Mouse (Mus musculus) forebrain, embryonic 16.5 days (tissue): ENCODE data around the gene Cgn. TPM values are rescaled to one million over a fixed set of nuclear protein-coding genes. Genes with fewer than 3 reads are reported as not detected.

Experiments
- ATAC-seq: fragments of 200-750 bp; cut with Nextera tagmentation; 2 replicates; pipeline ENCODE4 v1.8.0; 2017; ENCODE audit warnings: mild to moderate bottlenecking, moderate library complexity
- H3K27ac ChIP-seq: fragments of 300-500 bp; sonication (generic); 2 replicates; pipeline ENCODE4 v1.5.1; 2014; ENCODE audit warnings: low read length, control low read depth
- H3K27me3 ChIP-seq: fragments of 300-500 bp; sonication (generic); replicated peaks from 2 replicates; pipeline ENCODE4 v1.6.1; 2014; ENCODE audit warnings: low read length; ENCODE audit not compliant: control insufficient read depth, insufficient read depth
- H3K36me3 ChIP-seq: fragments of 300-500 bp; sonication (generic); 2 replicates; pipeline ENCODE4 v1.6.1; 2014; ENCODE audit not compliant: control insufficient read depth, insufficient read depth
- H3K4me1 ChIP-seq: fragments of 300-500 bp; sonication (generic); replicated peaks from 2 replicates; pipeline ENCODE4 v1.6.1; 2014; ENCODE audit warnings: low read length; ENCODE audit not compliant: control insufficient read depth, insufficient read depth
- H3K4me2 ChIP-seq: fragments of 300-500 bp; sonication (generic); 2 replicates; pipeline ENCODE4 v1.6.1; 2014; ENCODE audit warnings: mild to moderate bottlenecking, low read length, control low read depth
- H3K4me3 ChIP-seq: fragments of 300-500 bp; sonication (generic); replicated peaks from 2 replicates; pipeline ENCODE4 v1.5.1; 2014; ENCODE audit warnings: mild to moderate bottlenecking, low read length, control low read depth
- H3K9ac ChIP-seq: fragments of 300-500 bp; sonication (generic); replicated peaks from 2 replicates; pipeline ENCODE4 v1.6.1; 2014; ENCODE audit warnings: low read depth, low read length, control low read depth
- H3K9me3 ChIP-seq: fragments of 300-500 bp; sonication (generic); 2 replicates; pipeline ENCODE4 v1.6.1; 2016; ENCODE audit warnings: low read length; ENCODE audit not compliant: control insufficient read depth
- WGBS: fragments of 180-500 bp; shearing (Covaris S2); extraction: QIAGEN DNeasy Blood & Tissue Kit; methylation state at CpG from one replicate; pipeline ENCODE4 v1.1.7; 2014; 5-methylcytosine and 5-hydroxymethylcytosine counted together
- polyA plus RNA-seq: library from polyadenylated mRNA; unstranded; fragments of >200 nt; fragmentation: Nextera tagmentation; extraction: Ambion mirVana; gene quantifications from 2 replicates; pipeline ENCODE4 v1.2.1, GENCODE M21; 2015

Cgn gene
- polyA plus RNA-seq, 1 experiment from 2014 or later: 9.0 TPM

- no peaks in the 10 kb centered on the region for H3K27me3 ChIP-seq
- no peak overlapping the region for H3K27ac ChIP-seq
- no peak overlapping the region for H3K9ac ChIP-seq
- WGBS: 37% methylated on average over 7 of the region's 7 CpGs
- ATAC-seq: no peak
- H3K4me1 ChIP-seq: no peaks in the 10 kb centered on the region
- H3K9me3 ChIP-seq: no peaks in the 10 kb centered on the region
- H3K4me3 ChIP-seq: no peak overlapping the region
- no peaks in the 10 kb centered on the region for H3K36me3 ChIP-seq
- H3K4me2 ChIP-seq: no peak overlapping the region
These were observed 9.4 kb upstream of the Cgn start for GRCm38 (mm10) chr3:94795596-94796140.

GRCm38 (mm10) chr3:94794359-94794758 lies 8.1 kb upstream of the Cgn start:
- ATAC-seq: no peak

GRCm38 (mm10) chr3:94793672-94794071 lies 7.4 kb upstream of the Cgn start:
- Histone ChIP-seq H3K4me2 (no peak overlapping the region), H3K27me3 (no peaks in the 10 kb centered on the region), H3K4me3 (no peak overlapping the region), H3K9ac (no peak overlapping the region), H3K36me3 (no peaks in the 10 kb centered on the region), H3K4me1 (no peaks in the 10 kb centered on the region), H3K27ac (no peak overlapping the region), H3K9me3 (no peaks in the 10 kb centered on the region)
- no peak for ATAC-seq
- 88% methylated on average over 2 of the region's 2 CpGs for WGBS

More at GRCm38 (mm10) chr3:94794359-94794758, 8.1 kb upstream of the Cgn start:
- H3K4me2 ChIP-seq: no peak overlapping the region
- H3K9ac ChIP-seq: no peak overlapping the region
- no peak overlapping the region for H3K4me3 ChIP-seq
- H3K4me1 ChIP-seq: no peaks in the 10 kb centered on the region
- H3K27ac ChIP-seq: no peak overlapping the region
- no peaks in the 10 kb centered on the region for H3K27me3 ChIP-seq
- 44% methylated on average over 2 of the region's 2 CpGs for WGBS
- H3K9me3 ChIP-seq: no peaks in the 10 kb centered on the region
- H3K36me3 ChIP-seq: no peaks in the 10 kb centered on the region

- ATAC-seq: no peak; the same call in 1 of the 2 replicates
- 67% methylated on average over 2 of the region's 2 CpGs for WGBS
These were observed 6.0 kb upstream of the Cgn start for GRCm38 (mm10) chr3:94792258-94792657.

GRCm38 (mm10) chr3:94789516-94789915 lies 3.2 kb upstream of the Cgn start:
- Histone ChIP-seq H3K9ac (no peak overlapping the region), H3K27ac (no peak overlapping the region), H3K27me3 (no peaks in the 10 kb centered on the region), H3K9me3 (no peaks in the 10 kb centered on the region), H3K36me3 (no peaks in the 10 kb centered on the region), H3K4me3 (no peak overlapping the region), H3K4me1 (peaks cover 10% of the 10 kb centered on the region), H3K4me2 (no peak overlapping the region)
- 72% methylated on average over 2 of the region's 2 CpGs for WGBS
- ATAC-seq: no peak

More at GRCm38 (mm10) chr3:94792258-94792657, 6.0 kb upstream of the Cgn start:
- Histone ChIP-seq H3K4me1 (0 out of 2 replicates have a peak, but pooled peaks cover 4% of the 10 kb centered on the region), H3K36me3 (no peaks in the 10 kb centered on the region), H3K27ac (no peak overlapping the region), H3K27me3 (no peaks in the 10 kb centered on the region), H3K9ac (no peak overlapping the region), H3K4me2 (no peak overlapping the region), H3K4me3 (no peak overlapping the region), H3K9me3 (no peaks in the 10 kb centered on the region)

GRCm38 (mm10) chr3:94789071-94789470 lies 2.8 kb upstream of the Cgn start:
- no peaks in the 10 kb centered on the region for H3K36me3 ChIP-seq
- H3K4me3 ChIP-seq: no peak overlapping the region
- 88% methylated on average over 1 of the region's 1 CpGs for WGBS
- no peak overlapping the region for H3K4me2 ChIP-seq
- H3K9me3 ChIP-seq: no peaks in the 10 kb centered on the region
- H3K9ac ChIP-seq: no peak overlapping the region
- peaks cover 10% of the 10 kb centered on the region for H3K4me1 ChIP-seq
- H3K27me3 ChIP-seq: no peaks in the 10 kb centered on the region
- no peak overlapping the region for H3K27ac ChIP-seq
- ATAC-seq: no peak

- peak overlapping the region; percentile 89 for H3K4me2 ChIP-seq
- 3% methylated on average over 10 of the region's 11 CpGs for WGBS
- H3K4me3 ChIP-seq: peak overlapping the region; percentile 56
- H3K36me3 ChIP-seq: no peaks in the 10 kb centered on the region
- peaks cover 12% of the 10 kb centered on the region for H3K4me1 ChIP-seq
- no peak for ATAC-seq
- H3K9ac ChIP-seq: peak overlapping the region; percentile 69
- no peaks in the 10 kb centered on the region for H3K9me3 ChIP-seq
- H3K27me3 ChIP-seq: no peaks in the 10 kb centered on the region
- H3K27ac ChIP-seq: peak overlapping the region; percentile 83
These were observed 959 bp upstream of the Cgn start for GRCm38 (mm10) chr3:94787122-94787780.

- H3K27ac ChIP-seq: no peak overlapping the region
- H3K4me1 ChIP-seq: peaks cover 12% of the 10 kb centered on the region
- WGBS: 1% methylated on average over 14 of the region's 14 CpGs
- peak overlapping the region; percentile 89 for H3K4me2 ChIP-seq
- H3K9ac ChIP-seq: peak overlapping the region; percentile 57
- no peaks in the 10 kb centered on the region for H3K9me3 ChIP-seq
- no peaks in the 10 kb centered on the region for H3K27me3 ChIP-seq
- no peaks in the 10 kb centered on the region for H3K36me3 ChIP-seq
- ATAC-seq: no peak
- H3K4me3 ChIP-seq: peak overlapping the region; percentile 56
These were observed 334 bp downstream of the Cgn start for GRCm38 (mm10) chr3:94785958-94786357.

- 27% methylated on average over 5 of the region's 5 CpGs for WGBS
- H3K27ac ChIP-seq: no peak overlapping the region
- H3K9me3 ChIP-seq: no peaks in the 10 kb centered on the region
- H3K27me3 ChIP-seq: no peaks in the 10 kb centered on the region
- H3K36me3 ChIP-seq: no peaks in the 10 kb centered on the region
- H3K4me1 ChIP-seq: peaks cover 12% of the 10 kb centered on the region
- H3K4me2 ChIP-seq: no peak overlapping the region
- no peak overlapping the region for H3K4me3 ChIP-seq
- H3K9ac ChIP-seq: no peak overlapping the region
- ATAC-seq: no peak
These were observed 2.1 kb downstream of the Cgn start for GRCm38 (mm10) chr3:94784171-94784701.
